Mouse (Mus musculus) midbrain, embryonic 11.5 days (tissue): ENCODE results near the gene Sbno2. TPM values are rescaled to one million over a fixed set of nuclear protein-coding genes. Genes with fewer than 3 reads are reported as not detected.

Source experiments
- ATAC-seq: fragments of 200-750 bp; cut with Nextera tagmentation; 2 replicates; pipeline ENCODE4 v1.8.0; 2017; ENCODE audit warnings: moderate TSS enrichment, moderate library complexity; ENCODE audit not compliant: low FRiP score
- DNase-seq: peaks from one replicate; pipeline ENCODE4 v3.0.0; 2015; ENCODE audit warnings: low spot score; ENCODE audit errors: missing footprints
- H3K27ac ChIP-seq: fragments of 300-500 bp; sonication (generic); 2 replicates; pipeline ENCODE4 v1.5.1; 2014; ENCODE audit warnings: low read depth, low read length
- H3K27me3 ChIP-seq: fragments of 300-500 bp; sonication (generic); 2 replicates; pipeline ENCODE4 v1.6.1; 2014; ENCODE audit warnings: mild to moderate bottlenecking, low read length, moderate library complexity, mixed read lengths; ENCODE audit not compliant: control insufficient read depth, insufficient read depth
- H3K36me3 ChIP-seq: fragments of 300-500 bp; sonication (generic); 2 replicates; pipeline ENCODE4 v1.6.1; 2014; ENCODE audit warnings: mild to moderate bottlenecking, low read length, moderate library complexity, mixed read lengths; ENCODE audit not compliant: control insufficient read depth, insufficient read depth
- H3K4me1 ChIP-seq: fragments of 300-500 bp; sonication (generic); 2 replicates; pipeline ENCODE4 v1.6.1; 2014; ENCODE audit warnings: low read length; ENCODE audit not compliant: control insufficient read depth, insufficient read depth
- H3K4me2 ChIP-seq: fragments of 300-500 bp; sonication (generic); 2 replicates; pipeline ENCODE4 v1.6.1; 2014; ENCODE audit warnings: mild to moderate bottlenecking, moderate library complexity
- H3K4me3 ChIP-seq: fragments of 300-500 bp; sonication (generic); 2 replicates; pipeline ENCODE4 v1.5.1; 2014; ENCODE audit warnings: low read depth, low read length
- H3K9ac ChIP-seq: fragments of 300-500 bp; sonication (generic); 2 replicates; pipeline ENCODE4 v1.6.1; 2014; ENCODE audit warnings: low read length
- H3K9me3 ChIP-seq: fragments of 300-500 bp; sonication (generic); 2 replicates; pipeline ENCODE4 v1.6.1; 2016; ENCODE audit warnings: low read length; ENCODE audit not compliant: control insufficient read depth
- WGBS: fragments of 180-500 bp; shearing (Covaris S2); extraction: QIAGEN DNeasy Blood & Tissue Kit; methylation state at CpG from one replicate; pipeline ENCODE4 v1.1.7; 2014; 5-methylcytosine and 5-hydroxymethylcytosine counted together
- polyA plus RNA-seq: library from polyadenylated mRNA; unstranded; fragments of >200 nt; fragmentation: Nextera tagmentation; extraction: Ambion mirVana; gene quantifications from 2 replicates; pipeline ENCODE4 v1.2.1, GENCODE M21; 2014

Gene Sbno2
- polyA plus RNA-seq, 1 experiment from 2014 or later, result 7.0 TPM

- H3K27ac ChIP-seq, result no peak overlapping the region
- ATAC-seq (no peak), DNase-seq (no peak)
- H3K36me3 ChIP-seq, result 0 out of 2 replicates have a peak, but pooled peaks cover 5% of the 10 kb centered on the region
- no peak overlapping the region for H3K4me3 ChIP-seq
- no peak overlapping the region for H3K9ac ChIP-seq
- no peaks in the 10 kb centered on the region for H3K9me3 ChIP-seq
- no peaks in the 10 kb centered on the region for H3K4me1 ChIP-seq
- no peak overlapping the region for H3K4me2 ChIP-seq
- no peaks in the 10 kb centered on the region for H3K27me3 ChIP-seq
- 85% methylated on average over 16 of the region's 16 CpGs for whole genome bisulfite sequencing
Measured at GRCm38 (mm10) chr10:80080396-80081070, 24.8 kb downstream of the Sbno2 start.

- no peaks in the 10 kb centered on the region for H3K9me3 ChIP-seq
- H3K27me3 ChIP-seq, result no peaks in the 10 kb centered on the region
- no peaks in the 10 kb centered on the region for H3K4me1 ChIP-seq
- H3K4me2 ChIP-seq, result no peak overlapping the region
- ATAC-seq, result no peak
- DNase-seq, result peak; percentile 6
- no peak overlapping the region for H3K27ac ChIP-seq
- 84% methylated on average over 1 of the region's 1 CpGs for WGBS
- no peak overlapping the region for H3K9ac ChIP-seq
- H3K36me3 ChIP-seq, result 0 out of 2 replicates have a peak, but pooled peaks cover 2% of the 10 kb centered on the region
- H3K4me3 ChIP-seq, result no peak overlapping the region
Measured at GRCm38 (mm10) chr10:80078366-80078765, 27.0 kb downstream of the Sbno2 start.

- no peak overlapping the region for H3K27ac ChIP-seq
- H3K4me3 ChIP-seq, result no peak overlapping the region
- DNase-seq (peak; percentile 72), ATAC-seq (no peak)
- H3K36me3 ChIP-seq, result 0 out of 2 replicates have a peak, but pooled peaks cover 2% of the 10 kb centered on the region
- H3K4me1 ChIP-seq, result no peaks in the 10 kb centered on the region
- WGBS, result 87% methylated on average over 5 of the region's 5 CpGs
- H3K4me2 ChIP-seq, result no peak overlapping the region
- no peaks in the 10 kb centered on the region for H3K27me3 ChIP-seq
- H3K9ac ChIP-seq, result no peak overlapping the region
- H3K9me3 ChIP-seq, result no peaks in the 10 kb centered on the region
Measured at GRCm38 (mm10) chr10:80077312-80077711, 28.1 kb downstream of the Sbno2 start.

DNA sequence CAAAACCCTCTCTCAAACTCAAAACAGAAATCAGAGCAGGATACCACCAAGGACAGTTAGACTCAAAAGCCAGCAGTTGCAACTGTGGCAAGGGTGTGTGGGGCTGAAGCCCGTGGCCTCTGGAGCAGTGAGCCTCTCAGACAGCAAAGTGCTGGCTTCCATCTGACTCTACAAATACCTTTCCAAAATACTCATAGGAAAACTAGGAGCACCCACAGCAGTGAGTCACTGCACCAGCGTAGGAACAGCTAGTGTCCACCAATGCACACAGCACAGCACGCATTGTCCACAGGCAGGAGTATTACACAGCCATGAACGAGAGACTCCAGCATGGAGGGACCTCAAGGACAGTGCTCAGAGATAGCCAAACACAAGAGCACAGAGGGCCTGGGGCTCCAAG lies 29.0 kb downstream of the Sbno2 start:
- WGBS, result 92% methylated on average over 4 of the region's 4 CpGs
- H3K27ac ChIP-seq, result no peak overlapping the region
- H3K36me3 ChIP-seq, result 0 out of 2 replicates have a peak, but pooled peaks cover 2% of the 10 kb centered on the region
- no peak overlapping the region for H3K4me3 ChIP-seq
- no peaks in the 10 kb centered on the region for H3K27me3 ChIP-seq
- DNase-seq (peak; percentile 41), ATAC-seq (no peak)
- no peak overlapping the region for H3K4me2 ChIP-seq
- no peak overlapping the region for H3K9ac ChIP-seq
- H3K9me3 ChIP-seq, result no peaks in the 10 kb centered on the region
- no peaks in the 10 kb centered on the region for H3K4me1 ChIP-seq

DNA sequence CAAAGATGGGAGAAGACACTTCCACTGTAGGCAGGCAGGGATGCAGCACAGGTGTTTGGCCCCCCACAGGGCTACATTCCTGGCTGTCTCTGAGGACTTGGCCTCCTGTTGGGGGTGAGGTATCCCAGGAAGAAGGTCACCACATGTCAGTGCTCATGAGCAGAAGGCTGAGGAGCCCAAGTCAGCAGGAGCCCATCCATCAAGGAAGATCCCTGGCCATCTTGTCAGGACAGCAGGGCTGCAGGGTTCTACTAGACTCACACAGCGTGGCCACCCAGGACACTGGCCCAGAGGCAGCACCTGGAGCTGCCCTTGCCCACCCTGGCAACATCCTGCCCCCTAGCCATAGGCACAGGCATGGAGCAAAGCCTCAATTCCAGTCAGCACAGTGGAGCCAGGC lies 29.4 kb downstream of the Sbno2 start:
- ATAC-seq, result no peak
- Histone ChIP-seq H3K9me3 (no peaks in the 10 kb centered on the region), H3K4me2 (no peak overlapping the region), H3K9ac (no peak overlapping the region), H3K36me3 (no peaks in the 10 kb centered on the region), H3K4me3 (no peak overlapping the region), H3K27ac (no peak overlapping the region), H3K4me1 (no peaks in the 10 kb centered on the region), H3K27me3 (no peaks in the 10 kb centered on the region)
- 37% methylated on average over 1 of the region's 1 CpGs for WGBS
- DNase-seq, result peak; percentile 73

- no peaks in the 10 kb centered on the region for H3K4me1 ChIP-seq
- H3K9ac ChIP-seq, result no peak overlapping the region
- H3K4me3 ChIP-seq, result no peak overlapping the region
- H3K27me3 ChIP-seq, result no peaks in the 10 kb centered on the region
- no peak overlapping the region for H3K27ac ChIP-seq
- H3K4me2 ChIP-seq, result no peak overlapping the region
- H3K9me3 ChIP-seq, result no peaks in the 10 kb centered on the region
- no peaks in the 10 kb centered on the region for H3K36me3 ChIP-seq
- 18% methylated on average over 28 of the region's 28 CpGs for WGBS
- no peak for ATAC-seq
- peak; percentile 82 for DNase-seq
Measured at GRCm38 (mm10) chr10:80074813-80075601, 30.4 kb downstream of the Sbno2 start.

DNA sequence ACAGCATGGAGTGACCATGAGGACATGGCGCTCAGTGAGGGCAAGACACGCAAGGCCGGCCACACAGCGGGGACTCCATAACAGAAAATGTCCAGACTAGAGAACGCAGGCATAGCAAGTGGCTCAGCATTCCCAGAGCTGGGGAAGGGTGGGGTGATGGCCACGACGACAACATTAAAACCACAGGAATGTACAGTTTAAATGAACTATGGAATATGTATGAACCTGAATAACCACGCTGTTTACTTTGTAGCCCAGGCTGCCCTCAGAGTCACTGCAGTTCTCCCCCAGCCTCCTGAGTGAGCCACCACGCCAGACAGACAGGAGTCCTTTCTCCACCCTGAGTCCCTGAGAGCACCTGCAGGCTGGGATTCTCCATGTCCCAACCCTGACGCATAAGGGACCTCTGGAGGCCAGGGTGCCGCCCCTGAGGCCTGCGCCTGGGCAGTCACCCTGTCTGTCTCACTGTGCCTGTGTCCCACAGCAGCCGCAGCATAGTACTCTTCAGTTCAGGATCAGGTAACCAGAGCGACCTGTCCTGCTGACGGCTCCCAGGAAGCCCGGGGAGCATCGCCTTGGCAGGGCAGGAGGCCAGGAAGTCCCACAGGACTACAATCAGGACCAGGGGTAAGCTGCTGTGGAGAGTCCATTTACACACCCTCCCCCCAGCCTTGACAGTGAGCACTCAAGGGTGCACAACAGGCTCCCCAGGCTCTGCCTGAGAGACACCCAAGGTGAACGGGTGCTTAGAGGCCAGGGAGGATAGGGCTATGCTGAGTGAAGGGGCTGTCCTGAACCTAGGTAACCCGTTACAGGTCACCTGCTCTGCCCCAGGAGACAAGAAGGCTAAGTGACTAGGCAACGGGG lies 32.5 kb downstream of the Sbno2 start:
- Histone ChIP-seq H3K27ac (no peak overlapping the region), H3K4me1 (no peaks in the 10 kb centered on the region), H3K4me3 (no peak overlapping the region), H3K36me3 (no peaks in the 10 kb centered on the region), H3K4me2 (no peak overlapping the region), H3K9me3 (no peaks in the 10 kb centered on the region), H3K27me3 (no peaks in the 10 kb centered on the region), H3K9ac (no peak overlapping the region)
- WGBS, result 84% methylated on average over 20 of the region's 20 CpGs
- DNase-seq, result peak; percentile 39
- ATAC-seq, result no peak

DNA sequence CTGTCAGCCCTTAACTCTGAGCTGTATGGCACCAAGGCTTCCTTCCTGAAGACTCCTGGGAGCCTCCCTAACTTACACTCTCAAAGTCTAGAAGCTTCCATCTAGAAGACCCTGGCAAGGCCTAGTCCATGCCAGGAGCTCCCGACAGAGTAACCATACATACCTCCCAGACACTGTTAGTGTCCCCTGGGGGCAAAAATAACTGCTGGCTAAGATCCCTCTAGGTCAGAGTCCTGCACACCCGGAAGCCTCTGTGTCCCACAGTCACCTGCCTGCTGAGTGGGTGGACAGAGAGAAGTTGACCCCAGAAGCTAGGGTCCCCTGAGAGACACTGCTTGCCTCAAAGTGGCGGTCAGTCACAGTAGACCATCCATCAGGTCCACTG lies 33.9 kb downstream of the Sbno2 start:
- ATAC-seq (no peak), DNase-seq (peak; percentile 49)
- Histone ChIP-seq H3K9me3 (no peaks in the 10 kb centered on the region), H3K4me2 (no peak overlapping the region), H3K27ac (no peak overlapping the region), H3K9ac (0 out of 2 replicates have a peak overlapping the region, but pooled peaks have one; percentile 12), H3K27me3 (no peaks in the 10 kb centered on the region), H3K4me1 (no peaks in the 10 kb centered on the region), H3K36me3 (no peaks in the 10 kb centered on the region), H3K4me3 (no peak overlapping the region)
- 87% methylated on average over 3 of the region's 3 CpGs for WGBS
